Mouse (Mus musculus): ENCODE measurements around the gene Cfi. TPM values are rescaled to one million over a fixed set of nuclear protein-coding genes. Genes with fewer than 3 reads are reported as not detected.

The Cfi gene
- polyA plus RNA-seq, 2 experiments = 90.4 to 153 TPM

GRCm38 (mm10) chr3:129901271-129901809 lies 65.7 kb downstream of the Cfi start, which contains the start of gene Casp6:
Gene Casp6, plus strand, starts transcription at chr3:129901425.
- Histone ChIP-seq H3K4me3 (ENCODE audit: insufficient read depth in 1 of 2, low read depth in 2 of 2, low read length in 2 of 2) (peak within 1 kb of the TSS; percentile 62 to 88), H3K4me2 (ENCODE audit: low read depth) (peak within 1 kb of the TSS; percentile 93), H3K4me1 (replicated peaks; ENCODE audit: control insufficient read depth in 2 of 2, insufficient read depth in 2 of 2, low read length in 1 of 2) (peaks cover 14 to 28% of the 10 kb centered on the region in 2 experiments), H3K27me3 (ENCODE audit: control insufficient read depth, insufficient read depth, low read length) (no peaks in the 10 kb centered on the region), H3K9ac (replicated peaks) (peak within 1 kb of the TSS; percentile 57), H3K36me3 (replicated peaks; ENCODE audit: control insufficient read depth, insufficient read depth, low read depth) (no peaks in the 10 kb centered on the region; the same call in 1 of the 2 replicates), H3K27ac (peak within 1 kb of the TSS; percentile 60), H3K9me3 (ENCODE audit: control insufficient read depth, low read length) (no peaks in the 10 kb centered on the region)
- DNase-seq (ENCODE audit: low read depth in 3 of 3, low spot score in 3 of 3) = peak; percentile 64 to 69 (median 66)
- TF ChIP-seq EP300 (IDR thresholded peaks at IDR 0.05; ENCODE audit: low read depth) (no peak), CTCF (IDR thresholded peaks at IDR 0.05; ENCODE audit: low read depth) (no peak)
- under 1% methylated on average over 34 of the region's 34 CpGs for WGBS (ENCODE audit: insufficient replicate concordance)
- peak; percentile 93 for ATAC-seq (ENCODE audit: insufficient read depth)

GRCm38 (mm10) chr3:129903369-129903768 lies 67.7 kb downstream of the Cfi start:
- Histone ChIP-seq H3K9me3 (ENCODE audit: control insufficient read depth, low read length) (no peaks in the 10 kb centered on the region), H3K27ac (no peak overlapping the region), H3K36me3 (replicated peaks; ENCODE audit: control insufficient read depth, insufficient read depth, low read depth) (no peaks in the 10 kb centered on the region; the same call in 1 of the 2 replicates), H3K4me2 (ENCODE audit: low read depth) (no peak overlapping the region; the same call in 1 of the 2 replicates), H3K9ac (replicated peaks) (no peak overlapping the region), H3K27me3 (ENCODE audit: control insufficient read depth, insufficient read depth, low read length) (no peaks in the 10 kb centered on the region), H3K4me1 (replicated peaks; ENCODE audit: control insufficient read depth in 2 of 2, insufficient read depth in 2 of 2, low read length in 1 of 2) (peaks cover 13 to 28% of the 10 kb centered on the region in 2 experiments), H3K4me3 (ENCODE audit: insufficient read depth in 1 of 2, low read depth in 2 of 2, low read length in 2 of 2) (no peak overlapping the region)
- DNase-seq (ENCODE audit: low read depth in 3 of 3, low spot score in 3 of 3) (no peak), ATAC-seq (ENCODE audit: insufficient read depth) (no peak)
- 77% methylated on average over 3 of the region's 3 CpGs for WGBS (ENCODE audit: insufficient replicate concordance)
- TF ChIP-seq CTCF (IDR thresholded peaks at IDR 0.05; ENCODE audit: low read depth) (no peak), EP300 (IDR thresholded peaks at IDR 0.05; ENCODE audit: low read depth) (no peak)

GRCm38 (mm10) chr3:129903866-129904265 lies 68.2 kb downstream of the Cfi start:
- Histone ChIP-seq H3K4me3 (ENCODE audit: insufficient read depth in 1 of 2, low read depth in 2 of 2, low read length in 2 of 2) (no peak overlapping the region), H3K4me2 (ENCODE audit: low read depth) (no peak overlapping the region), H3K9ac (replicated peaks) (no peak overlapping the region), H3K27me3 (ENCODE audit: control insufficient read depth, insufficient read depth, low read length) (no peaks in the 10 kb centered on the region), H3K27ac (no peak overlapping the region), H3K36me3 (replicated peaks; ENCODE audit: control insufficient read depth, insufficient read depth, low read depth) (peaks cover under 1% of the 10 kb centered on the region), H3K4me1 (replicated peaks; ENCODE audit: control insufficient read depth in 2 of 2, insufficient read depth in 2 of 2, low read length in 1 of 2) (peaks cover 10 to 26% of the 10 kb centered on the region in 2 experiments), H3K9me3 (ENCODE audit: control insufficient read depth, low read length) (no peaks in the 10 kb centered on the region)
- DNase-seq (ENCODE audit: low read depth in 3 of 3, low spot score in 3 of 3) (no peak), ATAC-seq (ENCODE audit: insufficient read depth) (no peak)
- TF ChIP-seq CTCF (IDR thresholded peaks at IDR 0.05; ENCODE audit: low read depth) (no peak), EP300 (IDR thresholded peaks at IDR 0.05; ENCODE audit: low read depth) (no peak)
- 53% methylated on average over 8 of the region's 8 CpGs for WGBS (ENCODE audit: insufficient replicate concordance)

- Histone ChIP-seq H3K4me2 (ENCODE audit: low read depth) (no peak overlapping the region), H3K36me3 (replicated peaks; ENCODE audit: control insufficient read depth, insufficient read depth, low read depth) (peaks cover 2% of the 10 kb centered on the region), H3K4me3 (ENCODE audit: insufficient read depth in 1 of 2, low read depth in 2 of 2, low read length in 2 of 2) (no peak overlapping the region), H3K27ac (no peak overlapping the region), H3K27me3 (ENCODE audit: control insufficient read depth, insufficient read depth, low read length) (no peaks in the 10 kb centered on the region), H3K4me1 (replicated peaks; ENCODE audit: control insufficient read depth in 2 of 2, insufficient read depth in 2 of 2, low read length in 1 of 2) (peaks cover 10 to 26% of the 10 kb centered on the region in 2 experiments), H3K9ac (replicated peaks) (no peak overlapping the region), H3K9me3 (ENCODE audit: control insufficient read depth, low read length) (no peaks in the 10 kb centered on the region)
- ATAC-seq (ENCODE audit: insufficient read depth) = no peak
- 67% methylated on average over 7 of the region's 7 CpGs for WGBS (ENCODE audit: insufficient replicate concordance)
- DNase-seq (ENCODE audit: low read depth in 3 of 3, low spot score in 3 of 3) = no peak
- TF ChIP-seq EP300 (IDR thresholded peaks at IDR 0.05; ENCODE audit: low read depth) (no peak), CTCF (IDR thresholded peaks at IDR 0.05; ENCODE audit: low read depth) (no peak)
Observed at GRCm38 (mm10) chr3:129904381-129905132, 68.9 kb downstream of the Cfi start.

GRCm38 (mm10) chr3:129912025-129912424 lies 76.3 kb downstream of the Cfi start:
- ATAC-seq (ENCODE audit: insufficient read depth) (no peak), DNase-seq (ENCODE audit: low read depth in 3 of 3, low spot score in 3 of 3) (no peak)
- Histone ChIP-seq H3K9me3 (ENCODE audit: control insufficient read depth, low read length) (no peaks in the 10 kb centered on the region), H3K27ac (no peak overlapping the region), H3K27me3 (ENCODE audit: control insufficient read depth, insufficient read depth, low read length) (no peaks in the 10 kb centered on the region), H3K4me1 (replicated peaks; ENCODE audit: control insufficient read depth in 2 of 2, insufficient read depth in 2 of 2, low read length in 1 of 2) (no peaks in the 10 kb centered on the region), H3K9ac (replicated peaks) (no peak overlapping the region), H3K4me3 (ENCODE audit: insufficient read depth in 1 of 2, low read depth in 2 of 2, low read length in 2 of 2) (no peak overlapping the region), H3K36me3 (replicated peaks; ENCODE audit: control insufficient read depth, insufficient read depth, low read depth) (peaks cover 14% of the 10 kb centered on the region; the same call in 1 of the 2 replicates), H3K4me2 (ENCODE audit: low read depth) (no peak overlapping the region)
- 89% methylated on average over 14 of the region's 14 CpGs for WGBS (ENCODE audit: insufficient replicate concordance)
- TF ChIP-seq EP300 (IDR thresholded peaks at IDR 0.05; ENCODE audit: low read depth) (no peak), CTCF (IDR thresholded peaks at IDR 0.05; ENCODE audit: low read depth) (no peak)

All from liver, embryonic 14.5 days (tissue).